Mouse (Mus musculus) lung, postnatal 0 days (tissue): ENCODE measurements around the gene Ift52.

Source experiments
- CTCF ChIP-seq: IDR thresholded peaks from 2 replicates; pipeline ENCODE4 v1.5.1; 2016; ENCODE audit warnings: antibody characterized with exemption, mild to moderate bottlenecking
- EP300 ChIP-seq: IDR thresholded peaks from 2 replicates; pipeline ENCODE4 v1.6.1; 2016; ENCODE audit warnings: antibody characterized with exemption, mild to moderate bottlenecking, control low read depth

- TF ChIP-seq CTCF (no peak), EP300 (no peak)
Observed at GRCm38 (mm10) chr2:163049116-163049515, 32.0 kb downstream of the Ift52 start.
